Mouse (Mus musculus) heart, adult 2 months (tissue): ENCODE data around the gene Ppm1e.

Source experiments
- CTCF ChIP-seq: fragments of 200-600 bp; IDR thresholded peaks from 2 replicates; pipeline ENCODE4 v1.8.1; 2022; ENCODE audit warnings: antibody characterized with exemption, mild to moderate bottlenecking, moderate library complexity
- EP300 ChIP-seq: fragments of 200-500 bp; IDR thresholded peaks from 2 replicates; pipeline ENCODE4 v1.6.1; 2011; ENCODE audit warnings: low read depth, low read length, control low read depth; ENCODE audit not compliant: insufficient read depth
- POLR2A ChIP-seq: fragments of 200-500 bp; IDR thresholded peaks from 2 replicates; pipeline ENCODE4 v1.6.1; 2011; ENCODE audit warnings: mild to moderate bottlenecking, low read depth, low read length, control low read depth; ENCODE audit not compliant: insufficient read depth

DNA sequence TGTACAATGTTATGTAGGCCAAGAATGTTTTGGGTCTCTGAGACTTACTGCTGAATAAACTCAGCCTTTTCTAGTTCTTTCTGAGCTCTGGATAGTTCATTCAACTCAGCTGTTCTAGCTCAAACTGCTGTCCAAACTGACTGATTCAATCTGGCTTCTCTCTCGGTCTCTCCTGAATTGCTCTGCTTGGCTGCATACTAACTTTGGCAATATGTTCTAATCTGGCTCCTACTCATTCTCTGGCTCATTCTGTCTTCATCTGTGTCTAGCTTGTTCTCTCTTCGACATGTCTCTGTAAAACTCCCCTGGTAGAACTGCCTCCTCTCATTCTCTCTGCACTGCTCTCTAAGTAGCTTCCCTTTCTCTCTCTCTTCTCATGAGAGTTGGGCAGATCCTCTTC is 72.6 kb downstream of the Ppm1e start:
- TF ChIP-seq CTCF (no peak), POLR2A (no peak), EP300 (no peak)
